Mouse (Mus musculus) ovary, adult 10 weeks (tissue): ENCODE data around the gene Ciao1. TPM values are rescaled to one million over a fixed set of nuclear protein-coding genes. Genes with fewer than 3 reads are reported as not detected.

Experiments used
- polyA plus RNA-seq: library from polyadenylated mRNA; stranded (reverse); fragments of 350-450 nt; fragmentation: Illumina TruSeq; extraction: RNeasy Lipid Tissue Mini Kit (QIAGEN cat#74804); gene quantifications from one replicate; pipeline ENCODE4 v1.2.3, GENCODE M21; 2014

The Ciao1 gene
- 33.0 TPM for polyA plus RNA-seq

DNA sequence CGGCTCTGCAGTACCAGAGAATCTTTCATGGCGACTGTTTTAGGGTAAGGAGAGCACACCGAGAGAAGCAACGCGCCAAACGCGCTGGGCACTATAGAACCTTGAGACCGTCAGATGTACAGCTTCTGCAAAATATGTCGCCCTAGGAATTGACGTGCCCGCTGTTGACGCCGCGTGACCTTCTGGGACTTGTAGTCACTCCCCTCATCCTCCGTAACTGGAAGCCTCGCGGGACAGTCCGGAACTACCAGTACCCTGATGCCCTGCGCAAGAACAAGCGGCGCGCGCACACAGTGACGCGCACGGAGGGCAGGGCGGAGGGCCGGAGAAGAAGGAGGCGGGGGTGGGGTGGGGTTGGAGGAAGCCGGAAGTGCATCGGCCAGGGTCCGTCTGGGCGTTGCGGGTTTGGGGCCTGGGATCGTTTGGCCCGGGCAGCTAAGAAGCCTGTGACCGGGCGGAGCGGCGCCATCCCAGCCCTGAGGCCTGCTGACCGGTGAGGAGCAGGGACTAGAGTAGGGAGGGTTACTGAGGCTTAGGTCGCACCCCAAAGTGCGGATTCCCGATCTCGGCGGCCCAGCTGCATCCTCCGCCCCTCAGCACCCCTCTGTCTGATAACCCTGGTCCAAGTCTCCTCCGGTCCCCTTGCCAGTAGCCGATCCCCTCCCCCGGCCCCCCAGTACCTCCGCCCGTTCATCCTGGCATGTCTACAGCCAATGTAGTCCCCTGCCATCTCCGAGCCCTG, at the start of gene Ciao1, which contains the start of gene Tmem127:
TSS of gene Ciao1 (minus strand) at position 225 of the 742 bp plus-strand sequence.
TSS of gene Tmem127 (plus strand) at position 317 of the 742 bp plus-strand sequence.

DNA sequence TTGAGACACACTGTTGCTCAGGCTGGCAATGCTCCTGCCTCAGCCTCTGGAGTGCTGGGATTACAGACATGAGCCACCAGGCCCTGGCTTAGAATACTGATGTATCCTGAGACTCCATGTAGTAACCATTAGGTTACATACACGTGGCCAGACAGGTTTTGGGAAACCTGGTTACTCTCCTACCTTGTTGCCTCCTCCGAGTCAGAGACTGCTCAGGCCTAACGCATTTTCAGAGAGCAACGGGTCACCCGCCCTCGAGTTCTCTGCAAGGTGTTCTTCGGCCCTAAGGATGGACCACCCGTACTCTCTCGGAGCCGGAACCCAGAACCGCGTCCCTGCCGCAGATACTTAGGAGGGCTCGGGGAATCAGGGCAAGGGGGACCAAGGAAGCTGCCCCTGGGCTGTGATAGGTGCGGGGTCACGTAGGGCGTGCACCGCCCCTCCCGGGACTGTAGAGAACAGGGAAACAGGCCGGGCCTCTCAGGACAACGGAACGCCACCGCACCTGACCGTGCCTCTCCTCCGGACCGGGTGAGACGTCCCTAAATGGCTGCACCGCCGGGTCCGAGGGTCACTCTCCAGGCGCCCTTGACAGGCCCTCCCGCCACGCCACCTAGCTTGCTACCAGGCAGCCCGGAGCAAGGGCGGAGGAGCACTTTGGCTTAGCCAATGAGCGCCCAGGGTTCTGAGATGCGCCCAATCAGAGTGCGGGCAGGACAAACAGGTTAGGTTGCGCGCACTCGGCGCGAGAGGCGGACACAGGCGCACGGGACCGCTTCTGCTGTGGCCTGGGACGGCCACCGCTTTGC, 22.1 kb upstream of the Ciao1 start, which contains the start of gene Stard7:
TSS of gene Stard7 (plus strand) at position 728 of the 809 bp plus-strand sequence.

DNA sequence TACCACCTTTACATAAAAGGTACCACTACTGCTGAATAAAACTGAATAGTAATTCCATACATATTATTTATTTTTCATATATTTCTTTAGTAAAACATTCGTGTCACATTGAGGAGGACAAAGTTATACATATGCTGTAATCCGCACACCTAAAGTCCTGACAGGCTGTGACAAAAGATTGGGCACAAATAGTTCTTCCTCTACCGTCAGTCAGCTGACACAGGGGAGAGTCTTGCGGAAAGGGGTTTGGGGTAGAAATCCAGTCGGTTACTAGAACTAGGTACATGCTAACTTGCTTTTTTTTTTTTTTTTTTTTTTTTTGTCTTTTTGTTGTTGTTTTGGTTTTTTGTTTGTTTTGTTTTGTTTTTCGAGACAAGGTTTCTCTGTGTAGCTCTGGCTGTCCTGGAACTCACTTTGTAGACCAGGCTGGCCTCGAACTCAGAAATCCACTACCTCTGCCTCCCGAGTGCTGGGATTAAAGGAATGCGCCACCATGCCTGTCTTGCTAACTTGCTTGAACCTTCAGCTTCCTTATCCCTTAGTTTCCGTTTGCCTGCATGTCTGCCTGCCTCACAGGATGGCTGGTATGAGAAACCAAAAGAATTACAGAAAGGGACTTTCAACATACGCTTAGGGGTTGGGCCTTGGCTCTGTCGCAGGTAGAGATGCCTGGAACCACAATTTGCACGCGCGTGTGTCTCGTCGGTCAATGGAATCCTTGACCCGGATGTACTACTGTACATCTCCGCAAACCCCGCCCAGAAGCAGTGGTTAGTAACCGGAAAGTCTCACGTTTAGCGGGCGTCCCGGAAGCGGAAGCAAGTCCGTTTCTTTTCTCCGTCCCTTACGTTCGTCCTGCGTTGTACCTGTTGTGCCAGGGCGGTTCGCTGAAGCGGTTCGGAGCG, 39.8 kb downstream of the Ciao1 start, which contains the start of the genes 1810024B03Rik and Snrnp200:
TSS of gene 1810024B03Rik (minus strand) at position 734 of the 905 bp plus-strand sequence.
TSS of gene Snrnp200 (plus strand) at position 840 of the 905 bp plus-strand sequence.

Other genes starting within 250 kb of the Ciao1 start
- gene Ap4e1, start 239.1 kb downstream of the Ciao1 start, polyA plus RNA-seq, result 31.5 TPM
- gene Blvra, start 177.2 kb downstream of the Ciao1 start, polyA plus RNA-seq, result 19.2 TPM
- 32.9 TPM for gene Ncaph, start 113.9 kb downstream of the Ciao1 start, polyA plus RNA-seq
- 2.9 TPM for gene Itpripl1, start 104.4 kb downstream of the Ciao1 start, polyA plus RNA-seq
- 1.1 TPM for gene 1810024B03Rik, start 39.5 kb downstream of the Ciao1 start, polyA plus RNA-seq
- gene Snrnp200, start 39.4 kb downstream of the Ciao1 start, polyA plus RNA-seq, result 36.3 TPM
- gene Tmem127, start 92 bp upstream of the Ciao1 start, polyA plus RNA-seq, result 58.5 TPM
- gene Stard7, start 22.4 kb upstream of the Ciao1 start, polyA plus RNA-seq, result 138 TPM
- not detected for gene Dusp2, start 88.3 kb upstream of the Ciao1 start, polyA plus RNA-seq
- gene Astl, start 90.8 kb upstream of the Ciao1 start, polyA plus RNA-seq, result 0.88 TPM
- gene Adra2b, start 115.4 kb upstream of the Ciao1 start, polyA plus RNA-seq, result not detected
- gene Gpat2, start 177.4 kb upstream of the Ciao1 start, polyA plus RNA-seq, result not detected
- gene Fahd2a, start 196.7 kb upstream of the Ciao1 start, polyA plus RNA-seq, result 5.8 TPM